Comparison of ENCODE assay signal across 8 mouse cellular contexts in the genomic region with DNA sequence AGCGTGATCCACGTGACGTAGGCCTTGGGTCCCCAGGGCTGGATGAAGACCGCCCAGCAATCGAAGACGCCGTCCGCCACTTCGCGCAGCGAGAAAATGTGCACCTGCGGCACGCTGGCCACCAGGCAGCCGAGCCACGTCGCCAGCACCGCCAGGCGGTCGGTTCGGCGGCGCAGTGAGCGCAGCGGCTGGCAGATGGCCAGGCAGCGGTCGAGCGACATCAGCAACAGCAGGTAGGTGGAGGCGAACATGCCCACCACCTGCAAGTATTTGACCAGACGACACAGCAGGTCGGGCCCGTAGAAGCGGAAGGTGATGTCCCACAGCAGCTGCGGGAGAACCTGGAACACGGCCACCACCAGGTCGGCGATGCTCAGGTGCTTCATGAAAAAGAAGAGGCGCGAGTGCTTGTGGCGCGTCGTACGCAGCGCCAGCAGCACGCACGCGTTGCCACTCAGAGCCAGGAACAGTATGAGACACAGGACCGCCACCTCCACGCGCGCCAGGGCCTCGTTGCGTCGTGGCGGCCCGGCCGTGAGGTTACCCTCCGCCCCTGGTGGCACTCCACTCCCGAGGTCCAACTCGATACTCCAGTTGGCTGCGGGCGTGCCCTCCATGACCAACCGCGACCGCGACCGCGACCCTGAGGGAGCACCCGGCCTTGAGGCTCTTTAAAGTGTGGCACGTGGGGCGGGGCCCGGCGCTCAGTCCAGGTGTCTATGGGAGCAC. TPM values are rescaled to one million over a fixed set of nuclear protein-coding genes. Genes with fewer than 3 reads are reported as not detected.
DNase-seq lines count a peak whose midpoint lies in the region; ATAC-seq and TF ChIP-seq lines count a peak whose summit lies in the region.

No protein-coding gene starts in this region.

- H3K4me1 ChIP-seq in heart, embryonic 13.5 days: peaks cover 22% of the 10 kb centered on the region
- peaks cover 22% of the 10 kb centered on the region for H3K4me1 ChIP-seq in limb, embryonic 10.5 days
- H3K4me1 ChIP-seq in neural tube, embryonic 15.5 days: peaks cover 22% of the 10 kb centered on the region

- 5% methylated on average over 71 of the region's 72 CpGs for WGBS in heart, embryonic 13.5 days
- 5% methylated on average over 72 of the region's 72 CpGs for WGBS in limb, embryonic 10.5 days
- WGBS in neural tube, embryonic 15.5 days: 2% methylated on average over 72 of the region's 72 CpGs

- no peak for TF ChIP-seq POLR2A in brain, embryonic 14.5 days (IDR thresholded peaks at IDR 0.05; ENCODE audit: borderline replicate concordance, extremely low read depth, insufficient read depth, insufficient read length, poor library complexity, severe bottlenecking)

- H3K27ac ChIP-seq in heart, embryonic 13.5 days (replicated peaks): no peak overlapping the region
- no peak overlapping the region for H3K27ac ChIP-seq in limb, embryonic 10.5 days
- H3K27ac ChIP-seq in neural tube, embryonic 15.5 days (replicated peaks): no peak overlapping the region

- H3K4me3 ChIP-seq in heart, embryonic 13.5 days: peak overlapping the region; percentile 46
- H3K4me3 ChIP-seq in limb, embryonic 10.5 days: peak overlapping the region; percentile 49
- peak overlapping the region; percentile 42 for H3K4me3 ChIP-seq in neural tube, embryonic 15.5 days (replicated peaks)

- H3K36me3 ChIP-seq in heart, embryonic 13.5 days: no peaks in the 10 kb centered on the region
- H3K36me3 ChIP-seq in limb, embryonic 10.5 days: no peaks in the 10 kb centered on the region
- no peaks in the 10 kb centered on the region for H3K36me3 ChIP-seq in neural tube, embryonic 15.5 days

- no peaks in the 10 kb centered on the region for H3K9me3 ChIP-seq in heart, embryonic 13.5 days
- no peaks in the 10 kb centered on the region for H3K9me3 ChIP-seq in limb, embryonic 10.5 days (replicated peaks)
- H3K9me3 ChIP-seq in neural tube, embryonic 15.5 days (replicated peaks): no peaks in the 10 kb centered on the region

- DNase-seq in left cerebral cortex, postnatal 4 days: peak; percentile 53
- no peak for DNase-seq in left cerebral cortex, adult 8-10 months (ENCODE audit: low spot score in 2 of 2)
- DNase-seq in brain, embryonic 14.5 days (ENCODE audit: low read depth): peak; percentile 63
- DNase-seq in limb, embryonic 10.5 days (ENCODE audit: low spot score): peak; percentile 53
- DNase-seq in layer of hippocampus, adult 9-10 months (ENCODE audit: low spot score): no peak
- no peak for DNase-seq in urinary bladder, postnatal 14 days (ENCODE audit: low spot score)

- peak overlapping the region; percentile 59 for H3K9ac ChIP-seq in heart, embryonic 13.5 days
- peak overlapping the region; percentile 46 for H3K9ac ChIP-seq in neural tube, embryonic 15.5 days (replicated peaks)

- ATAC-seq in heart, embryonic 13.5 days (ENCODE audit: extremely low read depth, insufficient number of reproducible peaks, low FRiP score, low TSS enrichment): no peak
- ATAC-seq in neural tube, embryonic 15.5 days (ENCODE audit: low FRiP score): peak; percentile 49

- intact Hi-C loops in left cerebral cortex, postnatal 4 days (cut with DNase I): loop anchor here (10.0 kb wide), 1 partner anchor 285 kb away; no protein-coding TSS in a partner anchor

- H3K27me3 ChIP-seq in heart, embryonic 13.5 days (replicated peaks): peaks cover 84% of the 10 kb centered on the region
- H3K27me3 ChIP-seq in limb, embryonic 10.5 days (ENCODE audit: low read depth, poor library complexity, severe bottlenecking): peaks cover 81% of the 10 kb centered on the region
- H3K27me3 ChIP-seq in neural tube, embryonic 15.5 days (replicated peaks): peaks cover 45% of the 10 kb centered on the region

- peak; percentile 15; the same call in 1 of the 2 replicates for TF ChIP-seq CTCF in brain, embryonic 14.5 days (IDR thresholded peaks at IDR 0.05; ENCODE audit: borderline replicate concordance, extremely low read depth, insufficient read depth, insufficient read length)

- peak overlapping the region; percentile 73 for H3K4me2 ChIP-seq in heart, embryonic 13.5 days
- H3K4me2 ChIP-seq in neural tube, embryonic 15.5 days: peak overlapping the region; percentile 78

RNA-seq across cellular contexts. Expression of a gene that starts 0.4 kb away (rescaled TPM):
- 1 to 10 TPM; 4.8 to 6.2 TPM for total RNA-seq in left cerebral cortex, postnatal 4 days (2021)
- 1 to 10 TPM; 4.3 to 5.1 (median 4.7) TPM for total RNA-seq in left cerebral cortex, adult 8-10 months (2022)
- 0.53 and 1.1 TPM in 2 replicates for polyA plus RNA-seq in brain, embryonic 14.5 days (2012; rRNA removed)
- 0.11 and 0.12 TPM in 2 replicates for polyA plus RNA-seq in heart, embryonic 13.5 days (2015; fragmentation: Nextera tagmentation; extraction: Ambion mirVana)
- polyA plus RNA-seq in limb, embryonic 10.5 days (2016; fragmentation: Nextera tagmentation; extraction: Ambion mirVana): 0.09 and 0.13 TPM in 2 replicates
- 1.8 TPM in 2 replicates for polyA plus RNA-seq in neural tube, embryonic 15.5 days (2015; fragmentation: Nextera tagmentation; extraction: Ambion mirVana)

RNA-seq across cellular contexts. Expression of a gene that starts 30.0 kb away (rescaled TPM):
- not detected for total RNA-seq in left cerebral cortex, postnatal 4 days (2021)
- under 1 TPM in 2 of 4 experiments, not detected in 2; 0.32 to 0.33 TPM for total RNA-seq in left cerebral cortex, adult 8-10 months (2022)
- polyA plus RNA-seq in brain, embryonic 14.5 days (2012; rRNA removed): 0.16 and 0.23 TPM in 2 replicates
- polyA plus RNA-seq in heart, embryonic 13.5 days (2015; fragmentation: Nextera tagmentation; extraction: Ambion mirVana): 75.5 and 87.9 TPM in 2 replicates
- 0.16 TPM in 1 of 2 replicates, not detected in the other for polyA plus RNA-seq in limb, embryonic 10.5 days (2016; fragmentation: Nextera tagmentation; extraction: Ambion mirVana)
- 1.7 and 2.9 TPM in 2 replicates for polyA plus RNA-seq in neural tube, embryonic 15.5 days (2015; fragmentation: Nextera tagmentation; extraction: Ambion mirVana)

Comparison
In these comparisons a context has a peak if more than half of its experiments do, and no peak if none do; other contexts are left out.
1. DNase-seq: peak in left cerebral cortex, postnatal 4 days (single experiment), brain, embryonic 14.5 days (single experiment) and limb, embryonic 10.5 days (single experiment); none in left cerebral cortex, adult 8-10 months (0 of 2), layer of hippocampus, adult 9-10 months (single experiment) and urinary bladder, postnatal 14 days (single experiment).
2. RNA of a gene that starts 30.0 kb away (polyA plus RNA-seq): 75.5 to 87.9 TPM in heart, embryonic 13.5 days; 1.7 to 2.9 TPM in neural tube, embryonic 15.5 days, 0.16 to 0.23 TPM in brain, embryonic 14.5 days and 0.16 TPM in limb, embryonic 10.5 days; every median in the first group is over 10 times any median in the second.
3. Peak in every context shown above with its lines, with median percentiles within 50 percentile points of each other: H3K4me3 ChIP-seq.